Mouse (Mus musculus): Measurements from ENCODE around the gene Mterf1a.

GRCm38 (mm10) chr5:3928690-3929046 lies 34.9 kb upstream of the Mterf1a start:
- no peak for TF ChIP-seq CTCF (IDR thresholded peaks at IDR 0.05; ENCODE audit: extremely low read depth, insufficient read depth, low read length)
- no peak for TF ChIP-seq POLR2A (IDR thresholded peaks at IDR 0.05; ENCODE audit: extremely low read depth, insufficient read depth, low read length)

Data from cortical plate, adult 2 months (tissue).